Mouse (Mus musculus): Measurements from ENCODE around the gene Arhgap15. TPM values are rescaled to one million over a fixed set of nuclear protein-coding genes. Genes with fewer than 3 reads are reported as not detected.

Gene Arhgap15
- polyA plus RNA-seq, 1 experiment from 2014 or later = 2.8 TPM

DNA sequence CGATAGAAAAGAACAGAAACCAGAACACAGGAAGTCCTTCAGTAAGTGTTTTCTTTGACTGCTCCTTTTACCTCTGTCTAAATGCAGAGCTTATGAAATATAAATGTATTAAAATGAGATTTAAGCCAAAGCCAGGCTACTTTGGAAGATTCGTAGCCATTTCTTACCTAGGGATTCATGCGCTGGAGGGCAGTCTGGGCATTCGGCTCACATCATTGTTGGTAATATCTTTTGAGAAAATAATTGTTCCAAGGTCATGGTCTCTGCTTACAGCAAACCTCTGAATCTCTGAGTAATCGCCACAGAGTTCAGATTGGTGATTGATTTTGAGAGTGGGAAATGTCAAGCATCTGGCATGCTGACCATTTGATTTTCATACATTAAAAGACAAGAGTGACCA, 316.4 kb downstream of the Arhgap15 start:
- Histone ChIP-seq H3K27ac (ENCODE audit: low read length) (no peak overlapping the region), H3K4me2 (ENCODE audit: low read depth, low read length) (no peak overlapping the region), H3K9me3 (replicated peaks; ENCODE audit: control insufficient read depth, low read length) (no peaks in the 10 kb centered on the region), H3K4me1 (ENCODE audit: control insufficient read depth, insufficient read depth, low read length) (no peaks in the 10 kb centered on the region), H3K4me3 (replicated peaks; ENCODE audit: low read length) (no peak overlapping the region), H3K27me3 (ENCODE audit: control insufficient read depth, insufficient read depth, low read length) (no peaks in the 10 kb centered on the region), H3K36me3 (ENCODE audit: control insufficient read depth, insufficient read depth, low read length) (no peaks in the 10 kb centered on the region), H3K9ac (ENCODE audit: low read length) (no peak overlapping the region)
- no peak for ATAC-seq (ENCODE audit: insufficient read depth, low FRiP score)
- WGBS = 70% methylated on average over 5 of the region's 5 CpGs

DNA sequence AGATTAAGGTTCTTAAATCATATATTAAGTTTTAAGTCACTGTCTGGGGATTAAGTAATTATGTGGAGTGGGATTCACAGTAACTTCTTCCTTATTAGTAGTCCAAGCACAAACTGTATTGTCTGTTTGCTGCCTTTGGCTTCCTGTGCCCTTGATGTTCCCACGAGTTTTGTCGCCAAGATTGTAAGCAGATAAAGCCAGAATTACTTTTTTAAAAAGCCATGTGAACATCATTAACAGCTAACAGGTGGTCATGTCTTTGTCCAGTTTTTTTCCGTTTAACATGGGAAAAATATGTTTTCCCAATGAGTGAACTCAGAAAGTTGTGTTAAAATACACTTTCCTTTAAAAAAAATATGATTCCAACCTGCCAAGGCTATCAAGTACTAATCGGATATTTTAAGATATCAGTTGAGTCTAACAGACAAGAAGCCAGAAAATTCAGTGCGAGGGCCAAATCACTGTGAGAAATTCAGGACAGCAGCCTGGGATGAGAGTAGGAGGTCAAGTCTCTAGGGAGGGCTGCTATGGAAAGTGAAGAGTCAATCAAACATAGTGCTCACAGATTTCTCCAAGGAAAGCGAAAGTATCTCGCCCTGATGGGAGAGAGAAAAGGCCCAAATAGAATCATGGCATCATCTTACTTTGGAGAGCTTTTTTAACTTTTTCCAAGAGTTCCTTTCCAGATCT, 319.7 kb downstream of the Arhgap15 start:
- Histone ChIP-seq H3K27ac (ENCODE audit: low read length) (no peak overlapping the region), H3K27me3 (ENCODE audit: control insufficient read depth, insufficient read depth, low read length) (no peaks in the 10 kb centered on the region), H3K9me3 (replicated peaks; ENCODE audit: control insufficient read depth, low read length) (no peaks in the 10 kb centered on the region), H3K9ac (ENCODE audit: low read length) (no peak overlapping the region), H3K4me2 (ENCODE audit: low read depth, low read length) (no peak overlapping the region), H3K36me3 (ENCODE audit: control insufficient read depth, insufficient read depth, low read length) (no peaks in the 10 kb centered on the region), H3K4me3 (replicated peaks; ENCODE audit: low read length) (no peak overlapping the region), H3K4me1 (ENCODE audit: control insufficient read depth, insufficient read depth, low read length) (no peaks in the 10 kb centered on the region)
- 74% methylated on average over 7 of the region's 7 CpGs for WGBS
- ATAC-seq (ENCODE audit: insufficient read depth, low FRiP score) = no peak

DNA sequence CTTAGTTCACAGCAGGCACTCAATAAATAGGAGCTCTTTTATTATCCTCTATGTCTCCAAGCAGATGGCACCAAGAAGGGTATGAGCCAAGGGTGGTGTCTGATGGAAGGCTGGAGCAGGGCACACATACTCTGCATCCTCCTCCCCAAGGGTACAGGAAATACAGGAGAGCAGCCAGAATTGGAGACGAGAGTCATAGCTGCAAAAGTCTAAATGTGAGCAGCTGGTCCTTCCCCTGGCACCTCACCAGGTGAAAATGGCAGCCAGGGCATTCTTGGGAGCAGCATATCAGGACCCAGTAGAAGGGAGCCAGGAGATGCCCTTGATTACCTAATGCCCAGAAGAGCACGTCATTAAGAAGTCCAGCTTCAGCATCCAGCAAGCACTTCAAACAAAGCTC, 320.3 kb downstream of the Arhgap15 start:
- Histone ChIP-seq H3K4me1 (ENCODE audit: control insufficient read depth, insufficient read depth, low read length) (no peaks in the 10 kb centered on the region), H3K4me3 (replicated peaks; ENCODE audit: low read length) (no peak overlapping the region), H3K27me3 (ENCODE audit: control insufficient read depth, insufficient read depth, low read length) (no peaks in the 10 kb centered on the region), H3K36me3 (ENCODE audit: control insufficient read depth, insufficient read depth, low read length) (no peaks in the 10 kb centered on the region), H3K27ac (ENCODE audit: low read length) (no peak overlapping the region), H3K9me3 (replicated peaks; ENCODE audit: control insufficient read depth, low read length) (no peaks in the 10 kb centered on the region), H3K9ac (ENCODE audit: low read length) (no peak overlapping the region), H3K4me2 (ENCODE audit: low read depth, low read length) (no peak overlapping the region)
- WGBS = 83% methylated on average over 2 of the region's 2 CpGs
- no peak for ATAC-seq (ENCODE audit: insufficient read depth, low FRiP score)

DNA sequence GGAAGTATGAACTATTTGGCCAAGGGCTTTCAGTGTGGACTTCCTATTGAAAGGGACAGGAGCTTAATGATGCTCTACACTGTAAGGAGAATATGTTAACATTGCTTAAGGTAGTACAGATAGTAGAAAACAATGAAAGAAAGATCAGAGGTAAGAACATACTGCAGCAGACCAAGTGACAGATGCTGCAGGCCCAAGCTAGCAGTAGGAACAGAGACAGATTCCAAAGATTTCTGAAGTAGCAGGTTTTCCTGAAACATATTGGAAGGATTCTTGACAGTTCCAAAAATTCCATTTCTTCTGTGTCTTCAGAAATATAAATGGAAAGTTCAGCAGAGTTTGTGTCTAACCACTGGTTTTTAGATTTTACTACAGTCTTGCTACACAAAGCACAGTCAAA, 327.9 kb downstream of the Arhgap15 start:
- ATAC-seq (ENCODE audit: insufficient read depth, low FRiP score) = no peak
- no peak overlapping the region for H3K27ac ChIP-seq (ENCODE audit: low read length)
- H3K9ac ChIP-seq (ENCODE audit: low read length) = no peak overlapping the region

DNA sequence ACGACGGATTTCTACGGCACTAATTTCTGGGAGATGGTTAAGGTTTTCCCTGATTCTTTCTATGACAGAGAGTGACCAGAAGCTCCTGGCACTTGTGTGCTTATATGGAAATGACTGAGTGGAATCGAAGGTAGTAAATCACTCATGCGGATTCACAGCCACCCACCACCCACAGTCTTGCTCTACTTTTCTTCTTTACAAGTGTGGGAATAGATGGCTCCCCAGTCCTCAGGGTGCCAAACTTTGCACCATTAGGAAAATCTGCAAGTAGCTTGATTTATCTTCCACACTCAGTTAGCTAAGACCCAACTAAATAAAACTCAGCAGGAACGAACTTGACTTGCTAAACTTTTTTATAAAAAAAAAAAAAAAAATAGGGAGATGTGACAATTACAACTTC, 331.9 kb downstream of the Arhgap15 start:
- H3K27ac ChIP-seq (ENCODE audit: low read length) = no peak overlapping the region
- no peak overlapping the region for H3K4me2 ChIP-seq (ENCODE audit: low read depth, low read length)
- H3K9me3 ChIP-seq (replicated peaks; ENCODE audit: control insufficient read depth, low read length) = no peaks in the 10 kb centered on the region
- no peaks in the 10 kb centered on the region for H3K4me1 ChIP-seq (ENCODE audit: control insufficient read depth, insufficient read depth, low read length)
- no peak overlapping the region for H3K9ac ChIP-seq (ENCODE audit: low read length)
- no peak for ATAC-seq (ENCODE audit: insufficient read depth, low FRiP score)
- H3K4me3 ChIP-seq (replicated peaks; ENCODE audit: low read length) = no peak overlapping the region
- no peaks in the 10 kb centered on the region for H3K27me3 ChIP-seq (ENCODE audit: control insufficient read depth, insufficient read depth, low read length)
- WGBS = 86% methylated on average over 6 of the region's 6 CpGs
- H3K36me3 ChIP-seq (ENCODE audit: control insufficient read depth, insufficient read depth, low read length) = no peaks in the 10 kb centered on the region

More for the DNA sequence above, 327.9 kb downstream of the Arhgap15 start:
- H3K4me3 ChIP-seq (replicated peaks; ENCODE audit: low read length) = no peak overlapping the region
- no peaks in the 10 kb centered on the region for H3K27me3 ChIP-seq (ENCODE audit: control insufficient read depth, insufficient read depth, low read length)
- no peaks in the 10 kb centered on the region for H3K4me1 ChIP-seq (ENCODE audit: control insufficient read depth, insufficient read depth, low read length)
- no peaks in the 10 kb centered on the region for H3K9me3 ChIP-seq (replicated peaks; ENCODE audit: control insufficient read depth, low read length)
- no peaks in the 10 kb centered on the region for H3K36me3 ChIP-seq (ENCODE audit: control insufficient read depth, insufficient read depth, low read length)
- no peak overlapping the region for H3K4me2 ChIP-seq (ENCODE audit: low read depth, low read length)

DNA sequence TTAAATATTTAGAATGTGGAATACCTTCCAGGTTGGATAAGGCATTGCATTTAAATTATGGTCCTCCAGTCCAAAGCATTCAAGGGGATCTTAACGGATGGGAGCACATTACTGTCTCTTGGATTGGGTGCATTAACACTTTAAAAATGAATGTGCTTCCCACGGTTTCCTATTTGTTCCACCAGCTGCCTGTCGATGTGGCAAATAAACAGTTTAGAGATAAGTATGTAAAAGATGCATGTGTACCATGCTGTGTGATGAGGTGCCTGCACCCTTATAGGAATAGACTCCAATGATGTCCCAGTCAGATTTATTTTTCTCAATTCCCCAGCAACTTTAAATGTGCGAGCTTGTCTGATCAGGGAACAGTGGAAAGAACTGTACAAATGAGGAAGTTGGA, 332.6 kb downstream of the Arhgap15 start:
- ATAC-seq (ENCODE audit: insufficient read depth, low FRiP score) = no peak
- no peak overlapping the region for H3K4me3 ChIP-seq (replicated peaks; ENCODE audit: low read length)
- H3K4me2 ChIP-seq (ENCODE audit: low read depth, low read length) = no peak overlapping the region
- no peaks in the 10 kb centered on the region for H3K4me1 ChIP-seq (ENCODE audit: control insufficient read depth, insufficient read depth, low read length)
- H3K9ac ChIP-seq (ENCODE audit: low read length) = no peak overlapping the region
- H3K9me3 ChIP-seq (replicated peaks; ENCODE audit: control insufficient read depth, low read length) = no peaks in the 10 kb centered on the region
- H3K27me3 ChIP-seq (ENCODE audit: control insufficient read depth, insufficient read depth, low read length) = no peaks in the 10 kb centered on the region
- no peaks in the 10 kb centered on the region for H3K36me3 ChIP-seq (ENCODE audit: control insufficient read depth, insufficient read depth, low read length)
- WGBS = 73% methylated on average over 4 of the region's 4 CpGs
- no peak overlapping the region for H3K27ac ChIP-seq (ENCODE audit: low read length)

DNA sequence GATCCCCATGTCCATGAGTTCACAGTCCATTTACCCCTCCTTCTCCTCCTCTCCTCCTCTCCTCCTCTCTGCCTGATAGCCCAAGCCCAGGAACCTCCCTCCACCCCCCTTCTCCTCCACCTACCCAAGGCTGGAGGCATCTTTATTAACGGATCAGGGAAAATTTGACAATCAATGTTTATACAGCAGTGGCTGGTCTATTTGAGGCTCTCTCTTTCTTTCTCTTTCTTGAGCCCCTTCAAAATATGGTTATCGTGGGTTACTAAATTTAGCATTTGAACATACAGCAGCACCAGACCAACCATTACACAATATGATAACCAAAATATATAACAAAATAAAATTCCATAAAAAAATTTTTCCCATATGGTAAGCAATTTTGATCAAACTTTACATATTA, 335.8 kb downstream of the Arhgap15 start:
- H3K4me2 ChIP-seq (ENCODE audit: low read depth, low read length) = no peak overlapping the region
- ATAC-seq (ENCODE audit: insufficient read depth, low FRiP score) = no peak
- no peak overlapping the region for H3K9ac ChIP-seq (ENCODE audit: low read length)
- no peaks in the 10 kb centered on the region for H3K4me1 ChIP-seq (ENCODE audit: control insufficient read depth, insufficient read depth, low read length)
- H3K4me3 ChIP-seq (replicated peaks; ENCODE audit: low read length) = no peak overlapping the region
- no peaks in the 10 kb centered on the region for H3K36me3 ChIP-seq (ENCODE audit: control insufficient read depth, insufficient read depth, low read length)
- WGBS = 51% methylated on average over 2 of the region's 2 CpGs
- no peaks in the 10 kb centered on the region for H3K27me3 ChIP-seq (ENCODE audit: control insufficient read depth, insufficient read depth, low read length)
- no peaks in the 10 kb centered on the region for H3K9me3 ChIP-seq (replicated peaks; ENCODE audit: control insufficient read depth, low read length)
- no peak overlapping the region for H3K27ac ChIP-seq (ENCODE audit: low read length)

DNA sequence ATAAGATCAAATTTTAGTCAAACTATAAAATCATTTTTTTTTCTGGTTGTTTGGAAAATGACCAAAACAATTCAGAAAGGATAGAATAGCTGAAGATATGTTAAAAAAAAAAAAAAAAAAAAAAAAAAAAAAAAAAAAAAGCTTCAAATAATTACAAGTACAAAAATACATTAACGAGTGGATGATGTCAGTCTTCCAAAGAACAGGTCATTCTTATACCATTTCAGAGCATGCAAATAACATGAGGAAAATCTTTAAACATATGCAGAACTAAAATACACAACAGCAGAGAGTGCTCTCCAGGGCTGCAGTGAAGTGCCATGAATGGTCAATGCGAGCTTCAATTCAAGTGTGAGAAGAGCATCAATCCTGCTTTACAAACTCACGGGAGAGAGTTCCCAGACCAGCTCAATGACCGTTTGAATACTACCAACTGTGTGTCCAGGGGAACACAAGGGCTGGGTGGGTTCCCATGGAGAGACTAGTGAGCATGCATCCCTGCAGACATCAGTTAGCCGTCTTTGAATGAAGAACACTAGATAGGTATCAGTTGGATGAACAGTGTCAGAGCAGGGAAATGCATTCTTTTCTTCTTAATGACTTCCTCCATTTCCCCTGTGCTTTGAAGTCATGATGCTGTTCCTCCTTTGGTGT, 337.9 kb downstream of the Arhgap15 start:
- Histone ChIP-seq H3K36me3 (ENCODE audit: control insufficient read depth, insufficient read depth, low read length) (no peaks in the 10 kb centered on the region), H3K9ac (ENCODE audit: low read length) (no peak overlapping the region), H3K4me2 (ENCODE audit: low read depth, low read length) (no peak overlapping the region), H3K27ac (ENCODE audit: low read length) (no peak overlapping the region), H3K4me1 (ENCODE audit: control insufficient read depth, insufficient read depth, low read length) (no peaks in the 10 kb centered on the region), H3K4me3 (replicated peaks; ENCODE audit: low read length) (no peak overlapping the region), H3K9me3 (replicated peaks; ENCODE audit: control insufficient read depth, low read length) (no peaks in the 10 kb centered on the region), H3K27me3 (ENCODE audit: control insufficient read depth, insufficient read depth, low read length) (no peaks in the 10 kb centered on the region)
- ATAC-seq (ENCODE audit: insufficient read depth, low FRiP score) = no peak
- WGBS = 63% methylated on average over 5 of the region's 5 CpGs

DNA sequence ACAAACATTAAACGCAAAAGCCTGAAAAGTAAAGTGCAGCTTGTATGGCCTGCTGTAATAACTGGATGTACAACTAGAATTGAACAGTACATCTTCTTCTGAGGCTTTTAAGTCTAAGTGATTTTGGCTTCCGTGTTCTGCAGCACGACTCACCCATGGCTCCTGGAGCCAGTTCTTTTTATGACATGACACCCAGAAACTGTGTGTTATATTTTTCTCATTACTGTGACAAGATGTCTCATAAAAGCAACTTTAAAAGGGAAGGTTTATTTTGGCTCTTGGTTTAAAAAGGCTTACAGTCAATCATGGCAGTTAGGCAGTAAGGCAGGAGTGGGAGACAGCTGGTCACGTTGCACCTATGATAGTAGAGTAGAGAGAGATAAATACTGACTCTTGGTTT, 349.9 kb downstream of the Arhgap15 start:
- Histone ChIP-seq H3K4me1 (ENCODE audit: control insufficient read depth, insufficient read depth, low read length) (peaks cover 3% of the 10 kb centered on the region; the same call in 1 of the 2 replicates), H3K9ac (ENCODE audit: low read length) (no peak overlapping the region), H3K9me3 (replicated peaks; ENCODE audit: control insufficient read depth, low read length) (peaks cover 5% of the 10 kb centered on the region), H3K36me3 (ENCODE audit: control insufficient read depth, insufficient read depth, low read length) (no peaks in the 10 kb centered on the region), H3K4me2 (ENCODE audit: low read depth, low read length) (no peak overlapping the region), H3K27me3 (ENCODE audit: control insufficient read depth, insufficient read depth, low read length) (no peaks in the 10 kb centered on the region), H3K27ac (ENCODE audit: low read length) (no peak overlapping the region), H3K4me3 (replicated peaks; ENCODE audit: low read length) (no peak overlapping the region)
- ATAC-seq (ENCODE audit: insufficient read depth, low FRiP score) = no peak
- WGBS = 77% methylated on average over 4 of the region's 4 CpGs

All from stomach, embryonic 16.5 days (tissue).